Mouse (Mus musculus) brain, adult 2 months (tissue): ENCODE measurements around the gene Avil.

ENCODE experiments used
- DNase-seq: peaks from one replicate; pipeline ENCODE4 v3.0.0; 2011; ENCODE audit warnings: low read depth, low spot score

Gene Avil

DNA sequence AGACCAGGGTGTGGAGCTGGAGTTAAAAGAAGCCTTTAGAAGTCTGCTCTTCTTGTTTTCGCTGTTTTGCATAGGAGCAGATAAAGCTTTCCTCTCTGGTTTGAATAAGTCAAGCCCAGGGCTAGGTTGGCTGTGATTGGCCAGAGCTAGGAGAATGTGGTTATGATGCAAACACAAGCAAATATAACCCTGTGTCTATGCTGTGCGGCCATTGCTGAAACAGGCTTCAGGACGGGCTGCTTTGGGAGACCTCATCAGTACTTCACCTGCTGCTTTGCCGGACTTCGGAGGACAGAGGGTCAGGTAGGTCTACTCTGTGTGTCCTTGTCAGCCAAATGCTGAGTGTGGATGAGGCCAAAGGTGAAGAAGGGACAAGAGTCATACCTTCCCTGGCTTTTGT is at the start of gene Avil:
TSS of gene Avil (plus strand) at position 181 of the 400 bp plus-strand sequence.
- DNase-seq = no peak

- DNase-seq = no peak
These were observed 48.1 kb upstream of the Avil start for GRCm38 (mm10) chr10:126952375-126952774.

DNA sequence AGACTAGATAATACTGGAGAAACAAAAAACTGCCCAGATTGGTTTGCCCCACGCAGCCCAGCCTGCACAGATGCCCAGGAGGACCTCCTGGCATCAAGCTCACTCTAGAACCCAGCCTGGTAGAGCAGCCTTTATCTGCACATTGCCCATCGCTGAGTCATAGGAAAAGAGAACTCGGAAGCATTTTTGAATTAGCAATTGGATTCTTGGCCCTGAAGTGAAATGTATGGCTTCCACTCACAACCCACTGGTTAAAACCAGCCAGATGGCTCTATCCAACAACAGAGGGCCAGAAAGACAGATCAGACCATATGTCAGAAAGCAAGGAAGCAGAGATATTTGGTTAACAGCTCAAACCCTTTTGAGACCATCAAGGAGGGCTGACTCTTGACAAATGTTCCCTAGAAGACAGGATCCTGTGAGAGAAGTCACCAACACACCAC is 47.5 kb upstream of the Avil start:
- DNase-seq = peak; percentile 98

GRCm38 (mm10) chr10:126956692-126957358 is 43.7 kb upstream of the Avil start:
- DNase-seq = peak; percentile 91

DNA sequence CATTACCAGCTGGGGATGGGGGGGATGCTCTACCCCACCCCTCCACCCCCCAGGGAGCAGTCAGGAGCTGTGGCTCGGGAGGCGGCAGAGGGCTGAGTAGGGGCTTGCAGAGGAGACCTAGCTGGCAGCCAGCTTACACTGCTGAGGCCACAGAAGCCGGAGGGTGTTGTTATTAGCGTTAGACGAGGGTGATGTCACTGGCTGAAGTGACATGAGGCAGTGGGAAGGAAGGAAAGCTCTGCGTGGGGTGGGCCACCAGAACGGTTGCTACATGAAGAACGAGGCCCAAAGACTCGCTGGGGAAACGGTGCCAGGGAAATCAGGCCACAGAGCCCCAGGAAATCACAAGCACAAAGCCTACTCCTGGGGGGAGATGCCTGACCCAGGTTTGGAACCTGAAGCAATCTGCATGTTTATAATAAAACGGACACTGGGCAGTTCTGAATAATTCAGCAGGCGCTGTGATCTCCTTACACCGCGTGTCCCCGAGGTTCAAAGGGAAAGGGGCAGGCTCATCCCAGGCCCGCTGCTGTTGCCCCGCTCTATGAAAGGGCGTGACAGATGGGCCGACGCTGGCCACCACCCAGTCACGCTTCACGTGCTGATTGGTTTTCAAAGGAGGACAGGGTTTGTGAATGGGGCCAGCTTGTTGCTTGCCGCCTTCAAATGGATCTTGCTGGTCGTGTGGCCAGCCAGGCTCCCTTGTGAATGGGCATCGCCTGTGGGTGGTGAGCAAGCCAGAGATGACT is 43.0 kb upstream of the Avil start:
- DNase-seq = peak; percentile 95

DNA sequence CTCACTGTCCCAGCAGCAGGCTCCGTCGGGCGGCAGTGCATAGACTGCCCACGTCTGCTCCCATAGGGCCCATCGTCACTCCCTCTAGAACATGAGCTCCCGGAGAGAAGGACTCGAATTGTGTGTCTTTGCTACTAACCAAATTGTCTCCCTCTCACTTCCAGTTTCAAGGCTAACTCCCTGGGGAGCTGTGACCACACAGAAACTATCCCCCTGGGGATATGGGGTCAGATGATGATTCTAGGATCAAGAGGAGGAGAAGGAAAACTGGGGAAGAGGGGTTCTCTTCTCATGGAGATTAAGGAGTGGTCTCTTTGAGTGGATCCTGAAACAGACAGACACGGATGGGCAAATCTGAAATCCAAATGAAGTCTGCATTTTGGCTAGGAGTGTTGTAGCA is 40.0 kb upstream of the Avil start:
- no peak for DNase-seq

DNA sequence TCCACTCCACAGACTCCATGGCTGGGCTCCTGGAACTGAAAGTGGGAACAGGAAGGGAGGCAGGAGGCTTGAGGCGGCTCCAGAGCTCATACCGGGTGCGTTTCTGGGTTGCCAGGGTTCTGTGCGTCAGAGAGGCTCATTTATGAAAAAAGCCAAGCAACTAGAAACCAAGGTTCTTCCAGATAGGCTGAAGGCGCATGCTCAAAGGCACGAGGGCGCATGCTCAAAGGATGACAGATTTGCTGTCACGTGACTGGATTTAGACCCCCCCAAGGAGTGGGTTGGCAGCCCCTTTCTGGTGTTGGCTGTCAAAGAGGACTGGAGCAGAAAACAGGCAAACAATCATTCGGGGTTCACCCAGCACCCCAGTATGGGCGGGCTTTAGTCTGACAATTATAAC is 38.8 kb upstream of the Avil start:
- DNase-seq = peak; percentile 95

DNA sequence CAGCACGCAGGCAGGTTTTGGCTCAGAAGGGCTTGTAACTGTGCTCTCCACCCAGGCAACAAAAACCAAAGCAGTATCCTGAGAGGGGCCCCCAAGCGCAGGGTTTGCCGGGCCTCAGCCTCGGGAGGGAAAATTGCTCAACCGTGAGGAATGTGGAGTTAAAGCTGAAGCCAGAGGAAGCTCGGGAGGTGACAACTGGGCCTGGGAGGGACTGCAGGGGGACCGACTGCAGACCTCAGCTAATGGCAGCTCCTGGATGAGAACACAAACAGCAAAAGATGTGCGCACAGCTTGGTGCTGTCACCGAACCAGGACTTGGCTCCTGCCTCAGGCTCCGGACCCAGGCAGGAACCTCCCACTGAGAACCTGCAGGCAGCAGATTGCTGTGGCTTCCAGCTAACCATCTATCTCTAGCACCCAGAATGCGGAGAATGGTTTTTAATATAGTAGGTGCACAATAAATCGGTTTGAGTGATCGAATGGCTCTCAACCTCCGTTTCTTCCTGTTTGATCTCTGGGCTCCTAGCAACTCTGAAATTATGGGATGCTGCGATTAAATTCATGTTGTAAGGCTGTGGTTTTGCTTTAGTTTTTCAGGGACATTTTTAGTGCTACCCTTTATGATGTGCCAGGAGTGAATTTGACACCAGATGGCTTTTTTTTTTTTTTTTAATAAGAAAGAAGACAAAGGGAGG is 38.1 kb upstream of the Avil start:
- DNase-seq = peak; percentile 92

- no peak for DNase-seq
These were observed 37.6 kb upstream of the Avil start for GRCm38 (mm10) chr10:126962966-126963330.

GRCm38 (mm10) chr10:126963821-126964220 is 36.7 kb upstream of the Avil start:
- DNase-seq = no peak

- DNase-seq = no peak
These were observed 29.0 kb upstream of the Avil start for GRCm38 (mm10) chr10:126971363-126972050.

GRCm38 (mm10) chr10:126972051-126972725 is 28.3 kb upstream of the Avil start:
- peak; percentile 22 for DNase-seq

GRCm38 (mm10) chr10:126972988-126973387 is 27.5 kb upstream of the Avil start:
- no peak for DNase-seq

DNA sequence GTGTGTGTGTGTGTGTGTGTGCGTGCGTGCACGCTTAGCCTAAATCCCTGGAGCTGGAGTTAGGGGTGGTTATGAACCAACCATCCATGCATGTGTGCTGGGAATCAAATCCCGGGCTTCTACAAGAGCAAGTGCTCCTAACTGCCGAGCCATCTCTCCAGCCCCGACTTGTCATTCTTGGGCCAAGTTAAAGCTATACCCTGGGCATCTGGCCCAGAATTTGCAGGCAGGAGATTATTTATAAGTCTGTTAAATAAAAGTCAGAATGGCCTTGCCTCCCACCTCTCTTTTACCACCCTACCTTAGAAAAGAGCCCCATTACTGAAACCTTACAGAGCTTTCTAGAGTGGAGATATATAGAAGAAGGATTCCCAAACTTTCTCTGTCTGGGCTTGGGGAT is 24.8 kb upstream of the Avil start:
- DNase-seq = no peak

- DNase-seq = peak; percentile 25
These were observed 23.4 kb upstream of the Avil start for GRCm38 (mm10) chr10:126977076-126977475.

DNA sequence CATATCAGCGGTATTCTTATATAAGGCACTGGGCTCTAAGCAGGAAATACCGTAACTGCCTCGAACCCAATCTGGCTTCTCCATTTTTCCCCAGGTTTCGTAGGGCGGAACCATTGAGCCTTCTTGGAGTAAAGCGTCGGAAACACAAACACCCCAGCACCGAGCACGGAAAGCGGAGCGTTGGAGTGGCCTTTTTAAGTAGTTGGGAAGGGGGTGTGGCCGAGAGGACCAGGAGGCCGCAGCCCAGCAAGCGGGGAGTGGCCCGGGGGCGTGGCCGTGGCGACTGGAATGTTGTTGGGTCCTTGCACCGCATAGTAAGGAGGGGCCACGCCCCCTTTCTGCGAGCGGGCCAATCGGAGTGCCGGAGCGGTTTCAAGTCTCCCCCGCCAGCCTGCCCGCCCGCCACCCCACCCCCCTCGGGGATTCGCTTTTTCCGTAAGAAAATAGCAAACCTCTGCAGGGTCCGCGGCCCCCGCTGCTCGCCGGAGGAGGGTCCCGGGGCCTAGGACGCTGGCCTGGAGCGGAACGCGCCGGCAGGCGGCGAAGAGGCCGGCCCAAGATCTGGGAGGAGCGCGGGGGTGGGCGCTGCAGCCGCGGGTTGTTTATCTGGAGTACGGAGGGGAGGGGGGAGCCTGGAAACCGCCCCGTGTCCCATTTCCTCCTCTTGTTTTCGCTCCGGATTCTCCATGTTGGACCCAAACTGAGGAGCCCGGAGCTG is 22.1 kb upstream of the Avil start, which contains the start of gene Ctdsp2:
TSS of gene Ctdsp2 (plus strand) at position 441 of the 718 bp plus-strand sequence.
- DNase-seq = peak; percentile 100

GRCm38 (mm10) chr10:126979121-126979635 is 21.3 kb upstream of the Avil start:
- peak; percentile 61 for DNase-seq

DNA sequence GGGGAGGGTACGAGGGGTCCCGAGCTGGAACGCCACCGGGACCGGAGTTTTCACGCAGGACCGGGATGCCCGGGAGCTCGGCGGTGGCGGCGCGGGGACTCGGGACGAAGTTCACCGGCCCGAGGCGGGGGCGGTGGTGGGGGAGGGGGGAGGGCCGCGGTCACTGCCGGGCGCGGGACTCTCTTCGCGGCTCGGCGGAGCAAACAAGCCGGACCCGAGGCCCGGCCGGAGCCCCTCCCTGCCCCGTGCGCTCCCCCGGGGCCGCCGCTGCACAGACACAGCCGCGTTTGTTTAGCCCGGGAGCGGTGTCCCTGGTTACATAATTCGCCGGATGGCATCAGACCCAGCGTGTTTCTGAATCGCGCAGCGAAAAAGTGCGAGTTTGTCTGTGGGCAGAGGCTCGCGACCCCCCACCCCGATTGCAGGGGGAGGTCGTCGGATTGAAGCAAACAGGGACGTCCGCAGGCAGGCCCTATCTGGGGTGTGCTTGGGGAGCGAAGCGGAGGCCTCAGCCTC is 20.8 kb upstream of the Avil start:
- DNase-seq = peak; percentile 83

DNA sequence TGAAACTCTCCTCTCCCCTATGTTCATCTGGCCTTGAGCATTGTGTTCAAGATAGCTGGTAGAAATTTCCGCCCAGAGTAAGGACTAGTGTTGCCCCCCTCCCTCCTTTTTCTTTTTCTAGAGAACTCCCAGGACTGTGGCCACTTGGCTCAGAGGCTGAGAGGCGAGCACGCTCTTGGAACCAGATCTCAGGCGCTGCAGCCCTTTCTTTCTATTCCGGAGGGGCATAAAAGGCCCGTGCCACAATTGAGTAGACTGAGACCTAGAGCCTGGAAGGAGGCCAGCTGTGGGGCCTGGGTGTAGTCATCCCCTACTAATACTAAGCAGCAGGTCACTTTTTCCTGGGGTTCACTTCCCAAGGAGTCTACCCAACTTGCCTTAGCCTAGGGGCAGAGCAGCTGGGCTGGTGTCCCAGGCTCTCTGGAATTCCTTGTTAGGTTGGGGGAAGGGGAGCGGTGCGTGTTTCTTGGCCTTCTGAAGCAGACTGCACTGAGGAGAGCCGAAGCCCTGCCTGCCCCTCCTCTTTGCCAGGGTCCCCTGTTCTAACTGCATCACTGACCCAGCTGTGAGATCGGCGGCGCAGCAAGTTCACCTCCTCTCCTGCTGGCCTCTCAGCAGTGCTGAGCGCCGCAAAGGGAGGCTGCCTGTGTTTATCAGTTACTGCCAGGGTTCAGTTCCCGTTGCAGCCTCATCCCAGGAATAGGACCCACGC is 20.1 kb upstream of the Avil start:
- peak; percentile 61 for DNase-seq
